Mouse (Mus musculus) forebrain, embryonic 12.5 days (tissue): ENCODE results near the gene Hist3h2ba. TPM values are rescaled to one million over a fixed set of nuclear protein-coding genes. Genes with fewer than 3 reads are reported as not detected.

ENCODE experiments used
- ATAC-seq: fragments of 200-750 bp; cut with Nextera tagmentation; 2 replicates; pipeline ENCODE4 v1.8.0; 2017; ENCODE audit warnings: moderate TSS enrichment; ENCODE audit not compliant: low FRiP score
- H3K27ac ChIP-seq: fragments of 300-500 bp; sonication (generic); 2 replicates; pipeline ENCODE4 v1.5.1; 2016; ENCODE audit warnings: mild to moderate bottlenecking
- H3K27me3 ChIP-seq: fragments of 300-500 bp; sonication (generic); 2 replicates; pipeline ENCODE4 v1.6.1; 2016; ENCODE audit warnings: mild to moderate bottlenecking
- H3K36me3 ChIP-seq: fragments of 300-500 bp; sonication (generic); replicated peaks from 2 replicates; pipeline ENCODE4 v1.6.1; 2016; ENCODE audit warnings: mild to moderate bottlenecking
- H3K4me1 ChIP-seq: fragments of 300-500 bp; sonication (generic); 2 replicates; pipeline ENCODE4 v1.6.1; 2016
- H3K4me2 ChIP-seq: fragments of 300-500 bp; sonication (generic); 2 replicates; pipeline ENCODE4 v1.6.1; 2016; ENCODE audit warnings: mild to moderate bottlenecking, moderate library complexity
- H3K4me3 ChIP-seq: fragments of 300-500 bp; sonication (generic); replicated peaks from 2 replicates; pipeline ENCODE4 v1.5.1; 2016; ENCODE audit warnings: mild to moderate bottlenecking
- H3K9ac ChIP-seq: fragments of 300-500 bp; sonication (generic); 2 replicates; pipeline ENCODE4 v1.6.1; 2016; ENCODE audit warnings: mild to moderate bottlenecking
- H3K9me3 ChIP-seq: fragments of 300-500 bp; sonication (generic); 2 replicates; pipeline ENCODE4 v1.6.1; 2016
- WGBS: fragments of 180-500 bp; shearing (Covaris S2); methylation state at CpG from one replicate; pipeline ENCODE4 v1.1.7; 2016; 5-methylcytosine and 5-hydroxymethylcytosine counted together
- polyA plus RNA-seq: library from polyadenylated mRNA; unstranded; fragments of >200 nt; fragmentation: Nextera tagmentation; extraction: Ambion mirVana; gene quantifications from 2 replicates; pipeline ENCODE4 v1.2.1, GENCODE M21; 2016

Hist3h2ba gene
- polyA plus RNA-seq, 1 experiment from 2014 or later: 187 TPM

GRCm38 (mm10) chr11:58983691-58984341, 35.1 kb downstream of the Hist3h2ba start:
- 92% methylated on average over 6 of the region's 6 CpGs for WGBS

GRCm38 (mm10) chr11:58984657-58985056, 35.9 kb downstream of the Hist3h2ba start:
- Histone ChIP-seq H3K27ac (no peak overlapping the region), H3K9ac (no peak overlapping the region), H3K9me3 (no peaks in the 10 kb centered on the region), H3K4me3 (no peak overlapping the region), H3K36me3 (peaks cover 76% of the 10 kb centered on the region), H3K27me3 (no peaks in the 10 kb centered on the region), H3K4me1 (peaks cover 15% of the 10 kb centered on the region), H3K4me2 (no peak overlapping the region)
- 94% methylated on average over 7 of the region's 7 CpGs for WGBS
- ATAC-seq: no peak

More at GRCm38 (mm10) chr11:58983691-58984341, 35.1 kb downstream of the Hist3h2ba start:
- no peak overlapping the region for H3K27ac ChIP-seq
- no peak overlapping the region for H3K4me2 ChIP-seq
- ATAC-seq: no peak
- H3K4me1 ChIP-seq: peaks cover 24% of the 10 kb centered on the region
- peaks cover 68% of the 10 kb centered on the region for H3K36me3 ChIP-seq
- no peak overlapping the region for H3K9ac ChIP-seq
- no peaks in the 10 kb centered on the region for H3K27me3 ChIP-seq
- no peaks in the 10 kb centered on the region for H3K9me3 ChIP-seq
- H3K4me3 ChIP-seq: no peak overlapping the region

- Histone ChIP-seq H3K4me3 (no peak overlapping the region), H3K4me2 (no peak overlapping the region), H3K9me3 (no peaks in the 10 kb centered on the region), H3K36me3 (peaks cover 84% of the 10 kb centered on the region), H3K4me1 (peaks cover 8% of the 10 kb centered on the region), H3K9ac (no peak overlapping the region), H3K27me3 (no peaks in the 10 kb centered on the region), H3K27ac (no peak overlapping the region)
- no peak for ATAC-seq
- 91% methylated on average over 3 of the region's 3 CpGs for WGBS
These were observed 36.7 kb downstream of the Hist3h2ba start for GRCm38 (mm10) chr11:58985299-58985917.

GRCm38 (mm10) chr11:58989166-58989565, 40.4 kb downstream of the Hist3h2ba start:
- Histone ChIP-seq H3K4me1 (peaks cover 1% of the 10 kb centered on the region), H3K36me3 (peaks cover 67% of the 10 kb centered on the region), H3K27ac (no peak overlapping the region), H3K4me3 (no peak overlapping the region), H3K4me2 (no peak overlapping the region), H3K9ac (no peak overlapping the region), H3K9me3 (no peaks in the 10 kb centered on the region), H3K27me3 (peaks cover 14% of the 10 kb centered on the region)
- WGBS: 97% methylated on average over 4 of the region's 4 CpGs
- ATAC-seq: no peak

GRCm38 (mm10) chr11:58990141-58990540, 41.4 kb downstream of the Hist3h2ba start:
- no peak overlapping the region for H3K4me3 ChIP-seq
- H3K27ac ChIP-seq: no peak overlapping the region
- peaks cover 10% of the 10 kb centered on the region for H3K4me1 ChIP-seq
- peaks cover 22% of the 10 kb centered on the region for H3K27me3 ChIP-seq
- peaks cover 57% of the 10 kb centered on the region for H3K36me3 ChIP-seq
- H3K9ac ChIP-seq: no peak overlapping the region
- 89% methylated on average over 17 of the region's 17 CpGs for WGBS
- ATAC-seq: no peak
- H3K4me2 ChIP-seq: no peak overlapping the region
- H3K9me3 ChIP-seq: no peaks in the 10 kb centered on the region

- H3K9ac ChIP-seq: no peak overlapping the region
- no peak overlapping the region for H3K4me3 ChIP-seq
- H3K4me2 ChIP-seq: no peak overlapping the region
- H3K36me3 ChIP-seq: peaks cover 51% of the 10 kb centered on the region
- ATAC-seq: no peak
- no peak overlapping the region for H3K27ac ChIP-seq
- H3K27me3 ChIP-seq: peaks cover 29% of the 10 kb centered on the region
- peaks cover 10% of the 10 kb centered on the region for H3K4me1 ChIP-seq
- WGBS: 88% methylated on average over 9 of the region's 9 CpGs
- no peaks in the 10 kb centered on the region for H3K9me3 ChIP-seq
These were observed 42.1 kb downstream of the Hist3h2ba start for GRCm38 (mm10) chr11:58990794-58991193.

GRCm38 (mm10) chr11:58991911-58992310, 43.2 kb downstream of the Hist3h2ba start:
- H3K36me3 ChIP-seq: peaks cover 40% of the 10 kb centered on the region
- no peak overlapping the region for H3K4me2 ChIP-seq
- peaks cover 39% of the 10 kb centered on the region for H3K27me3 ChIP-seq
- H3K4me3 ChIP-seq: no peak overlapping the region
- no peaks in the 10 kb centered on the region for H3K9me3 ChIP-seq
- WGBS: 82% methylated on average over 3 of the region's 3 CpGs
- no peak overlapping the region for H3K9ac ChIP-seq
- ATAC-seq: no peak
- no peak overlapping the region for H3K27ac ChIP-seq
- peaks cover 10% of the 10 kb centered on the region for H3K4me1 ChIP-seq

GRCm38 (mm10) chr11:58993091-58993670, 44.5 kb downstream of the Hist3h2ba start:
- Histone ChIP-seq H3K4me3 (no peak overlapping the region), H3K9me3 (no peaks in the 10 kb centered on the region), H3K4me2 (no peak overlapping the region), H3K27me3 (peaks cover 45% of the 10 kb centered on the region), H3K9ac (no peak overlapping the region), H3K4me1 (peaks cover 10% of the 10 kb centered on the region), H3K36me3 (peaks cover 27% of the 10 kb centered on the region), H3K27ac (no peak overlapping the region)
- ATAC-seq: no peak
- WGBS: 86% methylated on average over 6 of the region's 6 CpGs

- H3K4me3 ChIP-seq: peak overlapping the region; percentile 39
- H3K27me3 ChIP-seq: peaks cover 45% of the 10 kb centered on the region
- peak; percentile 72 for ATAC-seq
- no peak overlapping the region for H3K27ac ChIP-seq
- H3K36me3 ChIP-seq: peaks cover 15% of the 10 kb centered on the region
- H3K9ac ChIP-seq: peak overlapping the region; percentile 48
- H3K4me1 ChIP-seq: peaks cover 10% of the 10 kb centered on the region
- under 1% methylated on average over 31 of the region's 35 CpGs for WGBS
- peak overlapping the region; percentile 67 for H3K4me2 ChIP-seq
- no peaks in the 10 kb centered on the region for H3K9me3 ChIP-seq
These were observed 45.7 kb downstream of the Hist3h2ba start for GRCm38 (mm10) chr11:58994337-58994826.

- Histone ChIP-seq H3K27ac (no peak overlapping the region), H3K4me3 (no peak overlapping the region), H3K36me3 (peaks cover 7% of the 10 kb centered on the region), H3K9me3 (no peaks in the 10 kb centered on the region), H3K27me3 (peaks cover 45% of the 10 kb centered on the region), H3K9ac (no peak overlapping the region), H3K4me1 (peaks cover 10% of the 10 kb centered on the region), H3K4me2 (no peak overlapping the region)
- no peak for ATAC-seq
- 77% methylated on average over 9 of the region's 9 CpGs for WGBS
These were observed 46.5 kb downstream of the Hist3h2ba start for GRCm38 (mm10) chr11:58995061-58995806.

GRCm38 (mm10) chr11:58995807-58996370, 47.2 kb downstream of the Hist3h2ba start:
- Histone ChIP-seq H3K9ac (no peak overlapping the region), H3K27me3 (peaks cover 50% of the 10 kb centered on the region), H3K4me1 (peaks cover 10% of the 10 kb centered on the region), H3K9me3 (no peaks in the 10 kb centered on the region), H3K4me3 (no peak overlapping the region), H3K27ac (no peak overlapping the region), H3K4me2 (no peak overlapping the region), H3K36me3 (peaks cover under 1% of the 10 kb centered on the region; the same call in 1 of the 2 replicates)
- ATAC-seq: no peak
- 56% methylated on average over 12 of the region's 12 CpGs for WGBS

GRCm38 (mm10) chr11:58997541-58997940, 48.8 kb downstream of the Hist3h2ba start:
- Histone ChIP-seq H3K9ac (no peak overlapping the region), H3K9me3 (no peaks in the 10 kb centered on the region), H3K4me3 (no peak overlapping the region), H3K27me3 (peaks cover 51% of the 10 kb centered on the region), H3K4me2 (no peak overlapping the region), H3K36me3 (no peaks in the 10 kb centered on the region), H3K4me1 (peaks cover 10% of the 10 kb centered on the region), H3K27ac (no peak overlapping the region)
- ATAC-seq: no peak
- WGBS: 87% methylated on average over 5 of the region's 5 CpGs
